Mouse (Mus musculus) neural tube, embryonic 15.5 days (tissue): Measurements from ENCODE around the gene Tpt1. TPM values are rescaled to one million over a fixed set of nuclear protein-coding genes. Genes with fewer than 3 reads are reported as not detected.
"Not testable (repeated sequence)": the region's sequence is repeated elsewhere in the genome, so short reads cannot be mapped to it uniquely, and the experiment has no call there.

Experiments
- ATAC-seq: fragments of 200-750 bp; cut with Nextera tagmentation; 2 replicates; pipeline ENCODE4 v1.8.0; 2017; ENCODE audit warnings: mild to moderate bottlenecking, moderate TSS enrichment, moderate library complexity; ENCODE audit not compliant: low FRiP score
- H3K27ac ChIP-seq: fragments of 300-500 bp; sonication (generic); replicated peaks from 2 replicates; pipeline ENCODE4 v1.5.1; 2015; ENCODE audit warnings: mild to moderate bottlenecking, inconsistent platforms
- H3K27me3 ChIP-seq: fragments of 300-500 bp; sonication (generic); replicated peaks from 2 replicates; pipeline ENCODE4 v1.6.1; 2015; ENCODE audit warnings: inconsistent platforms
- H3K36me3 ChIP-seq: fragments of 300-500 bp; sonication (generic); 2 replicates; pipeline ENCODE4 v1.6.1; 2015; ENCODE audit warnings: inconsistent platforms
- H3K4me1 ChIP-seq: fragments of 300-500 bp; sonication (generic); 2 replicates; pipeline ENCODE4 v1.6.1; 2015; ENCODE audit warnings: inconsistent platforms
- H3K4me2 ChIP-seq: fragments of 300-500 bp; sonication (generic); 2 replicates; pipeline ENCODE4 v1.6.1; 2015; ENCODE audit warnings: inconsistent platforms, mild to moderate bottlenecking, moderate library complexity
- H3K4me3 ChIP-seq: fragments of 300-500 bp; sonication (generic); replicated peaks from 2 replicates; pipeline ENCODE4 v1.5.1; 2015; ENCODE audit warnings: mild to moderate bottlenecking, inconsistent platforms
- H3K9ac ChIP-seq: fragments of 300-500 bp; sonication (generic); replicated peaks from 2 replicates; pipeline ENCODE4 v1.6.1; 2015; ENCODE audit warnings: mild to moderate bottlenecking, inconsistent platforms
- H3K9me3 ChIP-seq: fragments of 300-500 bp; sonication (generic); replicated peaks from 2 replicates; pipeline ENCODE4 v1.6.1; 2016; ENCODE audit warnings: inconsistent platforms
- WGBS: fragments of 180-500 bp; shearing (Covaris S2); methylation state at CpG from one replicate; pipeline ENCODE4 v1.1.7; 2015; ENCODE audit warnings: mixed read lengths; 5-methylcytosine and 5-hydroxymethylcytosine counted together
- polyA plus RNA-seq: library from polyadenylated mRNA; unstranded; fragments of >200 nt; fragmentation: Nextera tagmentation; extraction: Ambion mirVana; gene quantifications from 2 replicates; pipeline ENCODE4 v1.2.1, GENCODE M21; 2015

Tpt1 gene
- polyA plus RNA-seq, 1 experiment from 2014 or later, result 719 TPM

DNA sequence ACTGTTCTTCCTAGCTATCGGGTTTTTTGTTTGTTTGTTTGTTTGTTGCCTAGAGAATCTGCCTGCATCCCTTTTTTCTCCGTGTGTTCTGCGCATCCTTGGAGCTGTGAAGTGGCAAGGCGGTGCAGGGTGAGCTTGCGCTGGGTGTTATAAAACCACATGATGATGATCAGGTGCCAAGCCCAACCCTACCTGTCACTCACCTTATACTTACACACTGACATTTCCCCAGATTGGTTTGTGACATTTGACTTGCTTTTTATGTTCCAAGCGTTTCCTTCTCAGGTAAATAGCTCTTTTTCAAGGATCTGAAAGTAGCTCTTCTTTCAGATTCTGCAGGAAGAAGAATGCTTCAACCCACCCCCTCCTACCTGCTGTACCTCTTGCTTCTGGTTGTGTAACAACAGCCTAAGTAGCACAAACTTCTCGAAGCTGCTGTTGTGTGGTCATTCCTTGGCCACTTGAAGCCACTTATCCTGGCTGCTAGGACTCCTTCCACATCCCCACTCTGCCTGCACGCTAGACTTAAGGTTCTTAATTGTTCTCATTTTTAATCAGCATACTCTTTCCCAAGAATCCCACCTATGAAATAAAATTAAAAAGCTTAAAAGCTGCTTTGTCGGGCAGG is 21.9 kb downstream of the Tpt1 start:
- Histone ChIP-seq H3K9me3 (no peaks in the 10 kb centered on the region), H3K36me3 (0 out of 2 replicates have a peak, but pooled peaks cover 5% of the 10 kb centered on the region), H3K4me1 (peaks cover 10% of the 10 kb centered on the region), H3K9ac (no peak overlapping the region), H3K27ac (no peak overlapping the region), H3K4me3 (no peak overlapping the region), H3K27me3 (no peaks in the 10 kb centered on the region), H3K4me2 (no peak overlapping the region)
- 83% methylated on average over 9 of the region's 9 CpGs for WGBS
- ATAC-seq, result no peak

DNA sequence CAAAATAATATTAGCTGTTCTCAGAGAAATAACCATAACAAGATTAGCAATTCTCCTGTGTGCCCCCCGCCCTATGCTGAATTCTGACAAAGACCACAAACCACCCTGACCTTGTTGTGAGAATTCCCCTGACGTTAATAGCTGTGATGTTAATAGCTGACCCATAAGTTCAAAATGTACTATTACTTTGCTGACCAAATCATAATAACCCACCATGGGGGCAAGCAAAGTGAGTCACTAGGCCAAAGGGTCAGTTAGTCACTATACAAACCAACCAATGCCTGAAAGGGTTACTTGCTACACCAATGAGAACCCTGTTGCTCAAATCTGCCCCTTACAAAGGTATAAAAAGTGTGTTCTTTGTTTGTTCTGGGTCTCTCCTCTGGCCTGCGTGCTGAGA is 23.1 kb downstream of the Tpt1 start:
- not testable (repeated sequence) for H3K36me3 ChIP-seq, H3K4me3 ChIP-seq, H3K4me1 ChIP-seq, H3K4me2 ChIP-seq, H3K9ac ChIP-seq, H3K27me3 ChIP-seq, ATAC-seq, H3K27ac ChIP-seq, H3K9me3 ChIP-seq
- 66% methylated on average over 3 of the region's 3 CpGs for WGBS

DNA sequence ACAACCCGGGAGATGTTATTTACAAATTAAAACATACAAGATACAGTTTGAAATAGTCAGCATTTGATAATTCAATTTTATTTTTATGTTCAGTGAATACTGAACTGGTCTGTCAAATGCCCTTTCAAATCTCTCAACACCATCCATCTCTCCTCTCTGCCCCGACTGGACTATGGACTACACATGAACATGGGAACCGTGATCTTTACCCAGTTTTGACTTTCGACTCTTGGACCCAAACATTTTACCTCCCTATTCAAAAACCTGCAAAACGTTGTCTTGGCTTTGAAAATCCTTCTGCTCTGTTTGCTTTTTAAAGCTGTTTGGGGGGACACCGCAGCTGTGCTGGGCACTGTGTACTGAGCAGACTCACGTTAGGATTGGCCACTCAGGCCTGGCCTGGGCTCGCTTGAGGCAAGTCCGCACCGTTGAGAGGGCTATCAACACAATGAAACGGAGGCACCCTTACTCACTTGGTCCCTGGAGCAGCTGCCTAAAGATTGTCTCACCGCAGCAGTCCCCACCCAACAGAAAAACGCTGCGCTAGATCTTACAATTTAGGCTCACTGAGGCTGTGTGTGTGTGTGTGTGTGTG is 25.0 kb downstream of the Tpt1 start:
- no peak overlapping the region for H3K9ac ChIP-seq
- no peak overlapping the region for H3K4me2 ChIP-seq
- ATAC-seq, result no peak
- H3K4me1 ChIP-seq, result 0 out of 2 replicates have a peak, but pooled peaks cover 2% of the 10 kb centered on the region
- H3K36me3 ChIP-seq, result no peaks in the 10 kb centered on the region
- H3K27ac ChIP-seq, result no peak overlapping the region
- H3K9me3 ChIP-seq, result no peaks in the 10 kb centered on the region
- WGBS, result 71% methylated on average over 14 of the region's 14 CpGs
- no peak overlapping the region for H3K4me3 ChIP-seq
- H3K27me3 ChIP-seq, result no peaks in the 10 kb centered on the region

DNA sequence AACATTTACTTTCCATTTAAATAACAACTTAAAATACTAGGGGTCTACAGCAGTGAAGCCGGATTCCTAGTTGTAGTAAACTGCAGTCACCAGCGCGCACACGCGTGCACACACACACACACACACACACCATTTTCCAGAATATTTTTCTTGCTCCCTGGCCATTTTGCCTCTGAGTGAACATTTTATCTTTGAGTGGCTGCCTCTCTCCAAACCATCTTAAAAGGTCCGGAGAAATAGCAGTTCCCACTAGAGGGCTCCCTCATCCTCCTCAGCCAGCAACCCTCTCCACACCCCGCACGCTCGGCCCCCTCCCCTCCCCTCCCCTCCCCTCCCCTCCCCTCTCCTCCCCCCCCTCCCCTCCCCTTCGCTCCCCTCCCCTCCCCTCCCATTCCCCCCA is 25.7 kb downstream of the Tpt1 start:
- Histone ChIP-seq H3K36me3 (no peaks in the 10 kb centered on the region), H3K27me3 (no peaks in the 10 kb centered on the region), H3K9ac (0 out of 2 replicates have a peak overlapping the region, but pooled peaks have one; percentile 28), H3K4me1 (0 out of 2 replicates have a peak, but pooled peaks cover 2% of the 10 kb centered on the region), H3K27ac (no peak overlapping the region), H3K4me3 (no peak overlapping the region), H3K4me2 (peak overlapping the region; percentile 43), H3K9me3 (no peaks in the 10 kb centered on the region)
- peak; percentile 48; the same call in 1 of the 2 replicates for ATAC-seq
- 21% methylated on average over 8 of the region's 10 CpGs for WGBS

DNA sequence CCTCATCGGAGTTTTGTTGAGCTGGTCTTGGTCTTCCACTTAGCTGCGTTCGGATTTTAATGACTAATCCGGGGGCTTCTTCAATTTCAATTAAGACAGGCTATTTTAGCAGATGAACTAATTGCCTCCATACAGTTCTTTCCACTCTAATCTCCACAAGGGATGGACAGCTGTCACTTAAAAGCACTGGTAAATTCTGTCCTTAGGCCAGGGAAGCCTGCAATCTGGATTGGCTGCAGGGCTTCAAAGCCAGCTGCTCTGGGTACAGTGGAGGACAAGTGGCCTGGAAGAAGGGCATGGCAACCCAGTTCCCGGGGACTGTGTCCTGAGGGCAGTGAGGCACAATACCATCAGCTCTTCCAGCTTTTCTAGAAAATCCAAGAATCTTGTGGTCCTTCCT is 26.2 kb downstream of the Tpt1 start:
- H3K9ac ChIP-seq, result no peak overlapping the region
- H3K9me3 ChIP-seq, result no peaks in the 10 kb centered on the region
- H3K4me1 ChIP-seq, result peaks cover 4% of the 10 kb centered on the region; the same call in 1 of the 2 replicates
- no peak overlapping the region for H3K4me3 ChIP-seq
- 24% methylated on average over 4 of the region's 5 CpGs for WGBS
- peak; percentile 49; the same call in 1 of the 2 replicates for ATAC-seq
- H3K27ac ChIP-seq, result peak overlapping the region; percentile 65
- H3K4me2 ChIP-seq, result peak overlapping the region; percentile 19; the same call in 1 of the 2 replicates
- no peaks in the 10 kb centered on the region for H3K27me3 ChIP-seq
- H3K36me3 ChIP-seq, result no peaks in the 10 kb centered on the region

DNA sequence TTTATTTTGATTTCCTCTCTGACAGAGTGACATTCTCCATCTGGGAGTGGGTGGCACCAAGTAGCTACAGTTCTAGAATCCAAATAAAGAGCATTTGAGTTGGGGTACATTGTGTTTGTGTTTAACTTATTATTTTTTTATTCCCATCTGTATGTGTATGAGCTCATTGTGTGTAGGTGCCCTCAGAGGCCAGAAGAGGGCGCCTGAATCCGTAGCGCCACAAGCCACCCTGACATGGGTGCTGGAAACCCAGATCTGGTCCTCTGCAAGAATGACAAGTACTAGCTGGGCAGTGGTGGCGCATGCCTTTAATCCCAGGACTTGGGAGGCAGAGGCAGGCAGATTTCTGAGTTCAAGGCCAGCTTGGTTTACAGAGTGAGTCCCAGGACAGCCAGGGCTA is 26.9 kb downstream of the Tpt1 start:
- Histone ChIP-seq H3K4me1 (peaks cover 11% of the 10 kb centered on the region), H3K27ac (no peak overlapping the region), H3K9me3 (no peaks in the 10 kb centered on the region), H3K4me3 (no peak overlapping the region), H3K36me3 (no peaks in the 10 kb centered on the region), H3K27me3 (no peaks in the 10 kb centered on the region), H3K9ac (no peak overlapping the region), H3K4me2 (no peak overlapping the region)
- WGBS, result 93% methylated on average over 4 of the region's 4 CpGs
- no peak for ATAC-seq

DNA sequence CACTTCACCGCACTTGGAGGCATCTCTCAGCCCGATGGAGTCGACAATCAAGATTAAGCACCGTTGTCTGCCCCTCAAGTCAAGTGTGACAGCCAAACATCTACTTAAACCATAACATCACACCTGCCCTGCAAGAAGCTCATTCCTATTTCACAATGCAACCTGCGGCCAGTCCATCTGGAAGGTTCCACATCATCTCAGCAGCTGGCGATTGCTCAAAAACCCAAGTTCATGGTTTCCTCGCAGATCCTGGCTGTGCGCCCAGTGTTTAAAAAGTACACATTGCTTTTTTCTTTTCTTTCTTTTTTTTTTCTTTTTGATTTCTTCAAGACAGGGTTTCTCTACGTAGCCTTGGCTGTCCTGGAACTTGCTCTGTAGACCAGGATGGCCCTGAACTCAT is 28.7 kb downstream of the Tpt1 start:
- H3K27ac ChIP-seq, result no peak overlapping the region
- H3K4me2 ChIP-seq, result no peak overlapping the region
- H3K4me1 ChIP-seq, result peaks cover 12% of the 10 kb centered on the region
- WGBS, result 84% methylated on average over 9 of the region's 9 CpGs
- H3K9me3 ChIP-seq, result no peaks in the 10 kb centered on the region
- no peaks in the 10 kb centered on the region for H3K36me3 ChIP-seq
- no peak overlapping the region for H3K4me3 ChIP-seq
- ATAC-seq, result no peak
- H3K9ac ChIP-seq, result no peak overlapping the region
- no peaks in the 10 kb centered on the region for H3K27me3 ChIP-seq

DNA sequence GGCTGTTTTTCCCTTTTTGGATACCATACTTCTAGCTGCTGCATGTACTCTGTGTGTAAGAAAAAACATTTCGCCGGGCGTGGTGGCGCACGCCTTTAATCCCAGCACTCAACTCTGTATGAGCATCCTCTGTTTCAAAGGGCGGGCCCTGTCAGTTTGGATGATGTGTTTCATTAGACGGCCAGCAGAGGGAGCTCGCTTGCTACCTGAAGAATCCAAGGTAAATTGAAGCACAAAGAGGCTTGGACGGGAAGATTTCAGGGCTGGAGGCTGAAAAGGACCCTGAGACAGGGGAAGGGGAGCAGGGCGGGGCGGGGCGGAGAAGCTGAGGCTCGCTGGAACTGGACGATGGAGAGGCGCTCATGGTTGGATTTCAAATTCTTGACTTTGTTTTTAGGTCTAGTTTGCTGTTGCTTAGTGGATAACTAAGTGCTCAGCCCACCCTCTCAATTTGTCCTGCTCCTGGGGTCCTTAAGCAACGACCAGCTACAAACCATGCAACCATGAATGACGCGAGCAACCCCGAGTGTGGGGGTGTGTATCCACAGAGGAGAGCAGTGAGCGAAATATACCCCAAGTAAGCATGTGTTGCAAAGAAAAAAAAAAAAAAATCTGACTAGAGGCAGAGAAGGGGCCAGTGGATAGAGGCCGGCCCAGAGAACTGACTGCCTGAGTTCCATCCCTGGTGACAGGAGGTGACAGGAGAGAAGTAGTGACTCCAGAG is 31.6 kb downstream of the Tpt1 start:
- peak overlapping the region; percentile 50 for H3K4me2 ChIP-seq
- H3K4me1 ChIP-seq, result peaks cover 10% of the 10 kb centered on the region
- H3K27me3 ChIP-seq, result no peaks in the 10 kb centered on the region
- 0 out of 2 replicates have a peak overlapping the region, but pooled peaks have one; percentile 14 for H3K9ac ChIP-seq
- no peaks in the 10 kb centered on the region for H3K36me3 ChIP-seq
- WGBS, result 15% methylated on average over 21 of the region's 21 CpGs
- peak; percentile 67 for ATAC-seq
- peak overlapping the region; percentile 19; the same call in 1 of the 2 replicates for H3K4me3 ChIP-seq
- H3K27ac ChIP-seq, result no peak overlapping the region
- no peaks in the 10 kb centered on the region for H3K9me3 ChIP-seq

DNA sequence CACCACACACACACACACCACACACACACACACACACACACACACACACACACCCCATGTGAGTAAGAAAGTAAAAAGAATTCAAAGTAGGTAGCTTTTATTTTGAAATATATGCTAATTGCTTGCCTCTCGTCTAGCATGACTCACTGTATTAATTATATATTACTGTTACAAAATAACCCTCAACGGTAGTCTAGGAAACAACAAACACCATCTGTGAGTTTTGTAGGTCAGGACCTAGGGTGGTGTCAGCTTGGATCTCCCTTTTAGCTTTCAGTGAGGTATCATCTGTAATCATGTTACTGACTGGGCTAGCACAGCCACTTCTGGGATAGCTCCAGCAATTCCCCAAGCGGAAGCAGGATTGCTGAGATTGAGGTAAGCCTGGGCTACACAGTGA is 32.4 kb downstream of the Tpt1 start:
- no peak overlapping the region for H3K9ac ChIP-seq
- H3K27ac ChIP-seq, result no peak overlapping the region
- H3K4me3 ChIP-seq, result no peak overlapping the region
- no peaks in the 10 kb centered on the region for H3K36me3 ChIP-seq
- no peak for ATAC-seq
- no peaks in the 10 kb centered on the region for H3K27me3 ChIP-seq
- peaks cover 13% of the 10 kb centered on the region for H3K4me1 ChIP-seq
- H3K4me2 ChIP-seq, result no peak overlapping the region
- H3K9me3 ChIP-seq, result no peaks in the 10 kb centered on the region
- 72% methylated on average over 3 of the region's 3 CpGs for WGBS

DNA sequence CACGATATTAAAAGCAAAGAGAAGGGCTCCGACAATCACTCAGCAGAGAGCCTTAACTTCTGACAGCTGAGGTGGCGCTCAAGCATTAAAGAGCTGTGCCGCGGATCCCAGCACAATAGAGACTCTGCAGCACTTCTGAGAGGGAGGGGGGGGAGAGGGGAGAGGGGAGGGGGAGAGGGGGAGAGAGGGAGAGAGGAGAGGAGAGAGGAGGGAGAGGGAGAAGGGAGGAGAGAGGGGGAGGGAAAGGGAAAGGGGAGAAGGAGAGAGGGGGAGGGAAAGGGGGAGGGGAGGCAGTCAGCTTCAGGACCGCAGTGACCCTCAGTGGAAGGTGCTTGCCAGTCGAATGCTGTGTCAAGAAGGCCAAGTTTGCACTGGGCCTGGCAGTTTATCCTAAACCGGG is 34.1 kb downstream of the Tpt1 start:
- WGBS, result 12% methylated on average over 8 of the region's 8 CpGs
- peaks cover 16% of the 10 kb centered on the region for H3K4me1 ChIP-seq
- no peaks in the 10 kb centered on the region for H3K27me3 ChIP-seq
- no peak overlapping the region for H3K4me3 ChIP-seq
- H3K9me3 ChIP-seq, result no peaks in the 10 kb centered on the region
- H3K4me2 ChIP-seq, result peak overlapping the region; percentile 29; the same call in 1 of the 2 replicates
- ATAC-seq, result no peak
- no peaks in the 10 kb centered on the region for H3K36me3 ChIP-seq
- H3K9ac ChIP-seq, result no peak overlapping the region
- H3K27ac ChIP-seq, result no peak overlapping the region

DNA sequence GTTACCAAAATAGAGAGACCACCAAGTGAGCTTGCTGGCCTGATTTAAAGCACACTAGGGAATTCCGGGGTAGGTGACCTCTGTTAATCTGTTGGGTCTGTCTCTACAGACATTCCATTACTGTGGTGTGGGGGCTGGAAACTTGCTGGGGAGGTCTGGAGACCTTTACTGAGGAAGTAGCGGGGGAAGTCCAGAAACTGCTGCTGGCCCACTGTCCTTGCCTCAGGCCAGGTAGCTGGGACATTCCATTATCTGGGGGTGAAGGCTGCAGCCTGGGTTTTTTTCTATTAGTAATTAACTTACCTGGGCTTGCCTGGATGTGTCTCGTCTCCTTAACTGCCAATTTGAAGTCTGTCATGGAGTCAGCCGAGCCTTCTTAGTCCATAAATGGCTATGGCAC is 37.0 kb downstream of the Tpt1 start:
- no peak overlapping the region for H3K4me3 ChIP-seq
- no peak for ATAC-seq
- H3K4me2 ChIP-seq, result no peak overlapping the region
- H3K36me3 ChIP-seq, result no peaks in the 10 kb centered on the region
- no peak overlapping the region for H3K9ac ChIP-seq
- WGBS, result 53% methylated on average over 4 of the region's 4 CpGs
- no peak overlapping the region for H3K27ac ChIP-seq
- H3K27me3 ChIP-seq, result no peaks in the 10 kb centered on the region
- H3K4me1 ChIP-seq, result peaks cover 7% of the 10 kb centered on the region; the same call in 1 of the 2 replicates
- H3K9me3 ChIP-seq, result no peaks in the 10 kb centered on the region

DNA sequence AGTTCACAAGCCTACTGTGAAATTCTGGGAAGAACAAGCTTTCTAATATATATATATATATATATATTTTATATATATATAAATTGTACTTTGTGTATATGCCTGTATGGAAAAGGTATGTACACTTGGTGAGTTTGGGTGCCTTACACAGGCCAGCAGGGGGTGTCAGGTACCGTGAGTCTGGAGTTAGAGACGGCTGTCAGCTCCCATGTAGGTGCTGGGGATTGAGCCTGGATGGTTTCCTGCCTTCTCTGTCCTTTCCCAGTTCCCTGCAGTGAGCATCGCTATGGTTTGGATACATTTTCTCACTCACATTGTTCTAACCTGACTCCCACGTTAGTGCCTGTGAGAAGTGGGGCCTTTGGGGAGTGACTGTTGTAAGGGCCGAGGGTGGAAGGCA is 38.4 kb downstream of the Tpt1 start:
- WGBS, result 72% methylated on average over 5 of the region's 5 CpGs
- Histone ChIP-seq H3K4me1 (0 out of 2 replicates have a peak, but pooled peaks cover 6% of the 10 kb centered on the region), H3K36me3 (no peaks in the 10 kb centered on the region), H3K4me3 (no peak overlapping the region), H3K27ac (no peak overlapping the region), H3K27me3 (no peaks in the 10 kb centered on the region), H3K9ac (no peak overlapping the region), H3K9me3 (no peaks in the 10 kb centered on the region), H3K4me2 (no peak overlapping the region)
- no peak for ATAC-seq
